Mouse (Mus musculus) limb, embryonic 12.5 days (tissue): Measurements from ENCODE around the gene Otud5. TPM values are rescaled to one million over a fixed set of nuclear protein-coding genes. Genes with fewer than 3 reads are reported as not detected.
"Not testable (repeated sequence)": the region's sequence is repeated elsewhere in the genome, so short reads cannot be mapped to it uniquely, and the experiment has no call there.

Source experiments
- ATAC-seq: fragments of 200-750 bp; cut with Nextera tagmentation; 2 replicates; pipeline ENCODE4 v1.8.0; 2017; ENCODE audit warnings: low read depth, moderate TSS enrichment; ENCODE audit not compliant: insufficient number of reproducible peaks, insufficient read depth, low FRiP score, low TSS enrichment
- H3K27ac ChIP-seq: fragments of 300-500 bp; sonication (generic); 2 replicates; pipeline ENCODE4 v1.5.1; 2016; ENCODE audit warnings: mild to moderate bottlenecking, moderate library complexity
- H3K27me3 ChIP-seq: fragments of 300-500 bp; sonication (generic); 2 replicates; pipeline ENCODE4 v1.6.1; 2016; ENCODE audit warnings: mild to moderate bottlenecking, moderate library complexity
- H3K36me3 ChIP-seq: fragments of 300-500 bp; sonication (generic); 2 replicates; pipeline ENCODE4 v1.6.1; 2016; ENCODE audit warnings: mild to moderate bottlenecking, moderate library complexity
- H3K4me1 ChIP-seq: fragments of 300-500 bp; sonication (generic); replicated peaks from 2 replicates; pipeline ENCODE4 v1.6.1; 2016
- H3K4me2 ChIP-seq: fragments of 300-500 bp; sonication (generic); 2 replicates; pipeline ENCODE4 v1.6.1; 2016; ENCODE audit warnings: mild to moderate bottlenecking, moderate library complexity
- H3K4me3 ChIP-seq: fragments of 300-500 bp; sonication (generic); replicated peaks from 2 replicates; pipeline ENCODE4 v1.5.1; 2016; ENCODE audit warnings: mild to moderate bottlenecking
- H3K9ac ChIP-seq: fragments of 300-500 bp; sonication (generic); replicated peaks from 2 replicates; pipeline ENCODE4 v1.6.1; 2016; ENCODE audit warnings: mild to moderate bottlenecking, moderate library complexity
- H3K9me3 ChIP-seq: fragments of 300-500 bp; sonication (generic); 2 replicates; pipeline ENCODE4 v1.6.1; 2016; ENCODE audit warnings: mild to moderate bottlenecking, moderate library complexity
- WGBS: fragments of 180-500 bp; shearing (Covaris S2); methylation state at CpG from one replicate; pipeline ENCODE4 v1.1.7; 2016; 5-methylcytosine and 5-hydroxymethylcytosine counted together
- polyA plus RNA-seq: library from polyadenylated mRNA; unstranded; fragments of >200 nt; fragmentation: Nextera tagmentation; extraction: Ambion mirVana; gene quantifications from 2 replicates; pipeline ENCODE4 v1.2.1, GENCODE M21; 2016

The Otud5 gene
- polyA plus RNA-seq: 58.0 and 67.0 TPM in 2 replicates

- Histone ChIP-seq H3K9ac (peak within 1 kb of the TSS; percentile 78), H3K27me3 (no peaks in the 10 kb centered on the region), H3K9me3 (no peaks in the 10 kb centered on the region), H3K4me1 (peaks cover 10% of the 10 kb centered on the region), H3K27ac (peak within 1 kb of the TSS; percentile 88), H3K4me3 (peak within 1 kb of the TSS; percentile 82), H3K4me2 (peak within 1 kb of the TSS; percentile 67), H3K36me3 (0 out of 2 replicates have a peak, but pooled peaks cover 3% of the 10 kb centered on the region)
- ATAC-seq: peak; percentile 98
- 16% methylated on average over 74 of the region's 74 CpGs for whole genome bisulfite sequencing
Measured at GRCm38 (mm10) chrX:7841163-7842162, at the start of gene Otud5. Gene Otud5 (plus strand): TSS chrX:7841364.

DNA sequence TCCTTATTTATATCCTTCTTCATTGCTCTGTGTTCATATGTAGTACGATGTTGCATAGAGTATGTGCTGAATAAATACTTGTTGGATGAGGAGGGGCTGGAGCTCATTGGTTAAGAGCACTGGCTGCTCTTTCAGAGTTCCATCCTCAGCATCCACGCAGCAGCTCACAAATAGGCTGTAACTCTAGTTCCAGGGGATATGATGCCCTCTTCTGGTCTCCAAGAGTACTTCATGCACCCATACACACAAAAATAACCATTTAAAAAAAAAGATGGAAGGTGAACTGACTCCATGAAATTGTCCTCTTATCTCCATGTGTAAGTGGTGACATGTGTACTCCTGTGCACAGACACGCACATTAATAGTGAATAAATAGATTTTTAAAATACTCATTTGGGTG, 47.8 kb upstream of the Otud5 start:
- ATAC-seq: no peak
- Histone ChIP-seq H3K9ac (no peak overlapping the region), H3K9me3 (peaks cover 3% of the 10 kb centered on the region; the same call in 1 of the 2 replicates)

GRCm38 (mm10) chrX:7795016-7795415, 46.1 kb upstream of the Otud5 start:
- no peak overlapping the region for H3K4me2 ChIP-seq
- H3K27ac ChIP-seq: no peak overlapping the region
- no peak overlapping the region for H3K9ac ChIP-seq
- no peaks in the 10 kb centered on the region for H3K4me1 ChIP-seq
- H3K9me3 ChIP-seq: peaks cover 3% of the 10 kb centered on the region; the same call in 1 of the 2 replicates
- H3K27me3 ChIP-seq: no peaks in the 10 kb centered on the region
- 31% methylated on average over 7 of the region's 7 CpGs for WGBS
- no peak for ATAC-seq
- H3K36me3 ChIP-seq: peaks cover 2% of the 10 kb centered on the region; the same call in 1 of the 2 replicates
- no peak overlapping the region for H3K4me3 ChIP-seq

More for the DNA sequence above, 47.8 kb upstream of the Otud5 start:
- H3K27ac ChIP-seq: no peak overlapping the region
- no peaks in the 10 kb centered on the region for H3K4me1 ChIP-seq
- H3K36me3 ChIP-seq: no peaks in the 10 kb centered on the region
- H3K4me2 ChIP-seq: no peak overlapping the region
- no peaks in the 10 kb centered on the region for H3K27me3 ChIP-seq
- no peak overlapping the region for H3K4me3 ChIP-seq
- WGBS: 60% methylated on average over 3 of the region's 3 CpGs

DNA sequence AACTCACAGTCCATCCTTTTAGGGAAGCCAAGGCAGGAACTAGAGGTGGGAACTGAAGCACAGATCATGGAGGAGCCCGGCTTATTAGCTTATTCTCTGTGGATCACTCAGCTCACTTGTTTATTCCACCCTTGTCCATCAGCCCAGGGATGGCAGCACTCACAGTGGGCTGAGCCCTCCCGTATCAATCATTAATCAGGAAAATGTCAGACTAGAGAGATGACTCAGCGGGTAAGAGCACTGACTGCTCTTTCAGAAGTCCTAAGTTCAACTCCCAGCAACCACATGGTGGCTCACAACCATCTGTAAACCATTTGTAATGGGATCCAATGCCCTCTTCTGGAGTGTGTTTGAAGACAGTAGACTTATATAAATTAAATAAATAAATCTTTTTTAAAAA, 43.8 kb upstream of the Otud5 start:
- Histone ChIP-seq H3K9ac (no peak overlapping the region), H3K36me3 (peaks cover 19% of the 10 kb centered on the region; the same call in 1 of the 2 replicates), H3K27me3 (no peaks in the 10 kb centered on the region), H3K9me3 (peaks cover 3% of the 10 kb centered on the region; the same call in 1 of the 2 replicates), H3K4me2 (no peak overlapping the region), H3K4me1 (no peaks in the 10 kb centered on the region), H3K4me3 (no peak overlapping the region), H3K27ac (no peak overlapping the region)
- 79% methylated on average over 3 of the region's 3 CpGs for WGBS
- ATAC-seq: no peak

DNA sequence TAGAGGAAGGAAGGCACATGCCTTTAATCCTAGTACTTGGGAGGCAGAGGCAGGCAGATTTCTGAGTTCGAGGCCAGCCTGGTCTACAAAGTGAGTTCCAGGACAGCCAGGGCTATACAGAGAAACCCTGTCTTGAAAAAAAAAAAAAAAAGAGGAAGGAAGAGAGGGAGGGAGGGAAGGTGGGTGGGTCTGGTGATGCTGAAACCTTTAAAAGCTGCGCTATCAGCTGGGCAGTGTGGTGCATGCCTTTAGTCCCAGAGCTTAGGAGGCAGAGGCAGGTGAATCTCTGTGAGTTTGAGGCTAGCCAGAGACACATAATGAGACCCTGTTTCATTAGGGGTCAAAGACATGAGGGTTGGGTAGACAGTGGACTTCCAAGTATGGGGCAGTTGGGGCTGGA, 39.0 kb upstream of the Otud5 start:
- 82% methylated on average over 2 of the region's 2 CpGs for WGBS
- not testable (repeated sequence) for H3K4me1 ChIP-seq, H3K27ac ChIP-seq, H3K4me3 ChIP-seq, H3K9me3 ChIP-seq, H3K4me2 ChIP-seq, ATAC-seq, H3K27me3 ChIP-seq, H3K9ac ChIP-seq
- peaks cover 38% of the 10 kb centered on the region for H3K36me3 ChIP-seq

DNA sequence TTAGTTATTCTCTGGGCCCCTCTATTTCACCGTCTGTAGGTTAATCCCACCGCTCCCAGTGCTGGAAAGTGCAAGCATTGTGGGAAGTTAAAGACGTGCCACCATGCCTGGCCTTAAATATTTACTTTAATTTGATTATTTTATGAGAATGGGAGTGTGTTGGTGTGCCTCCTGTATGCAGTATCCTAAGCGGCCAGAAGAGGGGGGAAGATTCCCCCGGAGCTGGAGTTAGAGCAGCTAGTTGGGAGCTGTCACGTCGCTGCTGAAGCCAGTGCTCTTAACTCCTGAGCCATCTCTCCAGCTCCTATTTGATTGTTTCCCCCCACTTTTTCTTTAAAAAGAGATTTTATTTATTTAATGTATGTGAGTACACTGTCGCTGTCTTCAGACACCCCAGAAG, 26.1 kb upstream of the Otud5 start:
- not testable (repeated sequence) for H3K9ac ChIP-seq, H3K4me1 ChIP-seq, H3K4me3 ChIP-seq, ATAC-seq, H3K27me3 ChIP-seq, H3K9me3 ChIP-seq, H3K4me2 ChIP-seq, H3K27ac ChIP-seq
- peaks cover 54% of the 10 kb centered on the region for H3K36me3 ChIP-seq
- 46% methylated on average over 8 of the region's 8 CpGs for WGBS

GRCm38 (mm10) chrX:7821865-7822779, 19.0 kb upstream of the Otud5 start, which contains the start of gene Kcnd1:
Gene Kcnd1 (plus strand): TSS chrX:7822289.
- peaks cover 5% of the 10 kb centered on the region; the same call in 1 of the 2 replicates for H3K9me3 ChIP-seq
- H3K36me3 ChIP-seq: peaks cover 22% of the 10 kb centered on the region; the same call in 1 of the 2 replicates
- 0 out of 2 replicates have a peak, but pooled peaks cover 4% of the 10 kb centered on the region for H3K4me1 ChIP-seq
- whole genome bisulfite sequencing: 19% methylated on average over 21 of the region's 24 CpGs
- peak within 1 kb of the TSS; percentile 65 for H3K4me2 ChIP-seq
- peak within 1 kb of the TSS; percentile 42 for H3K9ac ChIP-seq
- no peak within 1 kb of the TSS for H3K27ac ChIP-seq
- peak; percentile 60 for ATAC-seq
- H3K4me3 ChIP-seq: peak within 1 kb of the TSS; percentile 41
- no peaks in the 10 kb centered on the region for H3K27me3 ChIP-seq

DNA sequence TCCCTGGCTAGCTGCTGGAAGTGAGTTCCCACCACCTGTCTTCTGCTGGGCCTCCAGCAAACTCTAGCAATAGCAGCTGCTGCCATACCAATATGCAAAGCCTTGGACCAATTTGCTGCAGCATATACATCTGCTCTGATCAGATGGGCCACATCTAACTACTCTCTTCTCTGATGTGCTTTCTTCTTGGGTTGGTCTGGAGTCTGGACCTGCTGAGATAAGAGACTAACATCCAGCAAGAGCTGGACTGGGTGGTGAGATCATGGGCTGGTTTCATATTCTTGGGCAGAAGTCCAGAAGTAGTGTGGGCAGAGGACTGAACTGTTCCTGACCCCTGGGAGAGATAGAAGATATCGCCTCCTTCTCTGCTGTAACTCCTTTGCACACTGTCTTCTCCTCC, 4.0 kb upstream of the Otud5 start:
- WGBS: 94% methylated on average over 1 of the region's 1 CpGs
- Histone ChIP-seq H3K9me3 (no peaks in the 10 kb centered on the region), H3K9ac (no peak overlapping the region)

GRCm38 (mm10) chrX:7840842-7841162, 362 bp upstream of the Otud5 start:
- Histone ChIP-seq H3K4me2 (peak overlapping the region; percentile 48), H3K4me1 (peaks cover 10% of the 10 kb centered on the region), H3K9me3 (no peaks in the 10 kb centered on the region), H3K4me3 (peak overlapping the region; percentile 82), H3K27me3 (no peaks in the 10 kb centered on the region), H3K36me3 (0 out of 2 replicates have a peak, but pooled peaks cover 3% of the 10 kb centered on the region), H3K27ac (no peak overlapping the region), H3K9ac (no peak overlapping the region; the same call in 1 of the 2 replicates)
- 16% methylated on average over 7 of the region's 7 CpGs for WGBS
- no peak for ATAC-seq

More for the DNA sequence above, 4.0 kb upstream of the Otud5 start:
- no peak overlapping the region for H3K4me2 ChIP-seq
- H3K27ac ChIP-seq: no peak overlapping the region
- H3K4me1 ChIP-seq: no peaks in the 10 kb centered on the region
- no peak for ATAC-seq
- no peak overlapping the region for H3K4me3 ChIP-seq
- no peaks in the 10 kb centered on the region for H3K36me3 ChIP-seq
- H3K27me3 ChIP-seq: no peaks in the 10 kb centered on the region

- peak overlapping the region; percentile 78 for H3K9ac ChIP-seq
- 0 out of 2 replicates have a peak, but pooled peaks cover 3% of the 10 kb centered on the region for H3K36me3 ChIP-seq
- peak overlapping the region; percentile 67 for H3K4me2 ChIP-seq
- no peaks in the 10 kb centered on the region for H3K9me3 ChIP-seq
- H3K27ac ChIP-seq: peak overlapping the region; percentile 88
- H3K4me3 ChIP-seq: peak overlapping the region; percentile 82
- no peak for ATAC-seq
- peaks cover 10% of the 10 kb centered on the region for H3K4me1 ChIP-seq
- no peaks in the 10 kb centered on the region for H3K27me3 ChIP-seq
- WGBS: 10% methylated on average over 36 of the region's 42 CpGs
Measured at GRCm38 (mm10) chrX:7842318-7842717, 1.2 kb downstream of the Otud5 start.
